ENCODE assay signal across 24 mouse cellular contexts in genomic region chr1:186202536-186202935, GRCm38 (mm10).
"Had no signal": no experiment of that assay in that cellular context is flagged by ENCODE, and none has a peak within 500 bp of the region (broad histone marks: within the 10 kb centered on the region; RNA-seq: fewer than 3 reads in every experiment).

No protein-coding gene starts in this region.

- H3K9ac ChIP-seq: heart, embryonic 12.5 days; hindbrain, embryonic 12.5 days; hindbrain, embryonic 14.5 days; intestine, embryonic 15.5 days; limb, embryonic 12.5 days had no signal

- H3K4me2 ChIP-seq: heart, embryonic 12.5 days; hindbrain, embryonic 12.5 days; hindbrain, embryonic 14.5 days; intestine, embryonic 15.5 days; limb, embryonic 12.5 days had no signal

- ATAC-seq: hindbrain, embryonic 16.5 days; inflammation-experienced regulatory T-cells, adult 6 months; intestine, embryonic 15.5 days; intestine, postnatal 0 days had no signal

- H3K27ac ChIP-seq: heart, embryonic 10.5 days; hindbrain, embryonic 10.5 days; hindbrain, embryonic 12.5 days; hindbrain, embryonic 14.5 days; intestine, embryonic 15.5 days; layer of hippocampus, adult 2 months; left cerebral cortex, adult 2 months; limb, embryonic 10.5 days; limb, embryonic 12.5 days had no signal

- H3K36me3 ChIP-seq: heart, embryonic 10.5 days; heart, embryonic 12.5 days; hindbrain, embryonic 10.5 days; hindbrain, embryonic 12.5 days; intestine, embryonic 15.5 days; limb, embryonic 10.5 days; limb, embryonic 12.5 days had no signal

- H3K9me3 ChIP-seq: heart, embryonic 10.5 days; heart, embryonic 12.5 days; hindbrain, embryonic 10.5 days; hindbrain, embryonic 12.5 days; intestine, embryonic 15.5 days; limb, embryonic 10.5 days; limb, embryonic 12.5 days had no signal

- H3K4me3 ChIP-seq: heart, embryonic 10.5 days; heart, embryonic 12.5 days; hindbrain, embryonic 10.5 days; hindbrain, embryonic 12.5 days; intestine, embryonic 15.5 days; layer of hippocampus, adult 2 months; left cerebral cortex, adult 2 months; limb, embryonic 10.5 days; limb, embryonic 12.5 days had no signal

- DNase-seq: gastrocnemius, postnatal 14 days; gastrocnemius, postnatal 36 days; heart, adult 18-20 months; heart, postnatal 10 days; heart, postnatal 4 days; kidney, adult 18-20 months; kidney, adult 8-10 months; kidney, postnatal 10 days; kidney, postnatal 25 days; kidney, postnatal 4 days; liver had no signal

- H3K27me3 ChIP-seq: heart, embryonic 12.5 days; hindbrain, embryonic 12.5 days; intestine, embryonic 15.5 days; limb, embryonic 12.5 days had no signal

- H3K4me1 ChIP-seq: heart, embryonic 10.5 days; heart, embryonic 12.5 days; hindbrain, embryonic 10.5 days; hindbrain, embryonic 12.5 days; intestine, embryonic 15.5 days; limb, embryonic 10.5 days; limb, embryonic 12.5 days had no signal
